ENCODE assay signal across 16 mouse cellular contexts in genomic region chr3:121159566-121159965, GRCm38 (mm10). TPM values are rescaled to one million over a fixed set of nuclear protein-coding genes. Genes with fewer than 3 reads are reported as not detected.
DNase-seq lines count a peak whose midpoint lies in the region; ATAC-seq and TF ChIP-seq lines count a peak whose summit lies in the region.
"Had no signal": no experiment of that assay in that cellular context is flagged by ENCODE, and none has a peak within 500 bp of the region (broad histone marks: within the 10 kb centered on the region; RNA-seq: fewer than 3 reads in every experiment).

No protein-coding gene starts in this region.

- H3K4me3 ChIP-seq in forebrain, embryonic 13.5 days: no peak overlapping the region
- H3K4me3 ChIP-seq in forebrain, embryonic 11.5 days (ENCODE audit: low read depth, low read length): no peak overlapping the region
- H3K4me3 ChIP-seq in forebrain, postnatal 0 days (ENCODE audit: low read depth, low read length): no peak overlapping the region
- H3K4me3 ChIP-seq: erythroblast, embryonic 14.5 days; kidney, embryonic 15.5 days; left cerebral cortex, adult 2 months; liver, embryonic 15.5 days; midbrain, embryonic 12.5 days had no signal

- TF ChIP-seq CTCF in forebrain, postnatal 0 days (IDR thresholded peaks at IDR 0.05; ENCODE audit: low read depth): peak; percentile 41

- 66% methylated on average over 10 of the region's 10 CpGs for whole genome bisulfite sequencing in forebrain, embryonic 13.5 days
- 89% methylated on average over 10 of the region's 10 CpGs for WGBS in forebrain, embryonic 11.5 days
- 50% methylated on average over 10 of the region's 10 CpGs for WGBS in forebrain, postnatal 0 days

- peaks cover 42% of the 10 kb centered on the region for H3K4me1 ChIP-seq in forebrain, embryonic 13.5 days
- H3K4me1 ChIP-seq in forebrain, embryonic 11.5 days (replicated peaks; ENCODE audit: control insufficient read depth, insufficient read depth, low read length): peaks cover 11% of the 10 kb centered on the region
- H3K4me1 ChIP-seq in forebrain, postnatal 0 days (ENCODE audit: insufficient read depth): 0 out of 2 replicates have a peak, but pooled peaks cover 12% of the 10 kb centered on the region
- H3K4me1 ChIP-seq: kidney, embryonic 15.5 days had no signal

- H3K9ac ChIP-seq in forebrain, embryonic 13.5 days: 0 out of 2 replicates have a peak overlapping the region, but pooled peaks have one; percentile 12
- no peak overlapping the region for H3K9ac ChIP-seq in forebrain, embryonic 11.5 days (ENCODE audit: low read length)
- H3K9ac ChIP-seq in forebrain, postnatal 0 days: no peak overlapping the region
- H3K9ac ChIP-seq: kidney, embryonic 15.5 days; liver, embryonic 15.5 days; midbrain, embryonic 12.5 days had no signal

- H3K27me3 ChIP-seq in forebrain, embryonic 13.5 days: no peaks in the 10 kb centered on the region
- H3K27me3 ChIP-seq in forebrain, embryonic 11.5 days (ENCODE audit: control insufficient read depth, insufficient read depth, low read length): no peaks in the 10 kb centered on the region
- H3K27me3 ChIP-seq in forebrain, postnatal 0 days (ENCODE audit: insufficient read depth, low read length): no peaks in the 10 kb centered on the region
- no peaks in the 10 kb centered on the region for H3K27me3 ChIP-seq in splenic B cell, adult 2 months (ENCODE audit: control insufficient read depth, insufficient read depth, low read length, poor library complexity, severe bottlenecking)
- H3K27me3 ChIP-seq: kidney, embryonic 15.5 days; liver, embryonic 15.5 days; midbrain, embryonic 12.5 days had no signal

- no peaks in the 10 kb centered on the region for H3K9me3 ChIP-seq in forebrain, embryonic 13.5 days (replicated peaks)
- no peaks in the 10 kb centered on the region for H3K9me3 ChIP-seq in forebrain, embryonic 11.5 days (ENCODE audit: control insufficient read depth, low read length)
- no peaks in the 10 kb centered on the region for H3K9me3 ChIP-seq in forebrain, postnatal 0 days (ENCODE audit: low read length)
- H3K9me3 ChIP-seq: kidney, embryonic 15.5 days; liver, embryonic 15.5 days; midbrain, embryonic 12.5 days had no signal

- no peaks in the 10 kb centered on the region for H3K36me3 ChIP-seq in forebrain, embryonic 13.5 days (ENCODE audit: poor library complexity, severe bottlenecking)
- no peaks in the 10 kb centered on the region for H3K36me3 ChIP-seq in forebrain, embryonic 11.5 days (ENCODE audit: control insufficient read depth, insufficient read depth, low read length)
- H3K36me3 ChIP-seq in forebrain, postnatal 0 days (ENCODE audit: insufficient read depth): no peaks in the 10 kb centered on the region
- H3K36me3 ChIP-seq in splenic B cell, adult 2 months (ENCODE audit: control insufficient read depth, insufficient read depth, low read length, poor library complexity, severe bottlenecking): no peaks in the 10 kb centered on the region
- H3K36me3 ChIP-seq: kidney, embryonic 15.5 days; liver, embryonic 15.5 days; midbrain, embryonic 12.5 days had no signal

- peak overlapping the region; percentile 71 for H3K27ac ChIP-seq in forebrain, embryonic 13.5 days
- H3K27ac ChIP-seq in forebrain, embryonic 11.5 days (ENCODE audit: low read depth, low read length): no peak overlapping the region
- H3K27ac ChIP-seq in forebrain, postnatal 0 days (ENCODE audit: low read depth, low read length): 0 out of 2 replicates have a peak overlapping the region, but pooled peaks have one; percentile 55
- H3K27ac ChIP-seq: kidney, embryonic 15.5 days; left cerebral cortex, adult 2 months; liver, embryonic 15.5 days; midbrain, embryonic 12.5 days; stomach, postnatal 0 days had no signal

- H3K4me2 ChIP-seq in forebrain, embryonic 13.5 days: peak overlapping the region; percentile 12; the same call in 1 of the 2 replicates
- H3K4me2 ChIP-seq in forebrain, embryonic 11.5 days (ENCODE audit: low read depth, low read length, severe bottlenecking): no peak overlapping the region
- H3K4me2 ChIP-seq in forebrain, postnatal 0 days (ENCODE audit: low read depth): no peak overlapping the region; the same call in 1 of the 2 replicates
- H3K4me2 ChIP-seq: kidney, embryonic 15.5 days; liver, embryonic 15.5 days; midbrain, embryonic 12.5 days had no signal

- DNase-seq in forebrain, embryonic 11.5 days (ENCODE audit: low spot score): no peak
- peak; percentile 6 for DNase-seq in thymus, postnatal 14 days
- no peak for DNase-seq in thymus, postnatal 25 days
- DNase-seq in forebrain, postnatal 0 days: peak; percentile 19
- DNase-seq in splenic B cell, adult 2 months (ENCODE audit: low read depth, low spot score): peak; percentile 87
- DNase-seq in embryo, embryonic 9.5 days (ENCODE audit: extremely low spot score): no peak
- DNase-seq in T-cell, adult 2 months (ENCODE audit: low spot score): no peak
- DNase-seq: heart, adult 18-20 months had no signal

- ATAC-seq in forebrain, embryonic 13.5 days: peak; percentile 16
- ATAC-seq in forebrain, embryonic 11.5 days (replicated peaks; ENCODE audit: low FRiP score): no peak
- 0 out of 2 replicates have a peak, but pooled peaks have one; percentile 16 for ATAC-seq in forebrain, postnatal 0 days
- ATAC-seq: activated CD4-positive, CD25-positive, alpha-beta regulatory T cell, adult 4 months had no signal

RNA-seq across cellular contexts. Expression of gene Rwdd3, which starts 11.9 kb away (rescaled TPM):
- 22.8 and 22.9 TPM in 2 replicates for polyA plus RNA-seq in forebrain, embryonic 13.5 days (2015; fragmentation: Nextera tagmentation; extraction: Ambion mirVana)
- polyA plus RNA-seq in forebrain, embryonic 11.5 days (2014; fragmentation: Nextera tagmentation; extraction: Ambion mirVana): 4.0 and 5.1 TPM in 2 replicates
- total RNA-seq in forebrain, postnatal 0 days (2014; rRNA removed): 15.8 and 16.4 TPM in 2 replicates
- polyA plus RNA-seq in forebrain, postnatal 0 days (2015; fragmentation: Nextera tagmentation; extraction: Ambion mirVana): 19.6 and 19.9 TPM in 2 replicates

Comparison
In these comparisons a context has a peak if more than half of its experiments do, and no peak if none do; other contexts are left out.
1. DNase-seq: peak in thymus, postnatal 14 days (single experiment), forebrain, postnatal 0 days (single experiment) and splenic B cell, adult 2 months (single experiment); none in forebrain, embryonic 11.5 days (single experiment), thymus, postnatal 25 days (single experiment), embryo, embryonic 9.5 days (single experiment) and T-cell, adult 2 months (single experiment).